Mouse (Mus musculus): ENCODE measurements around the gene Esrrg. TPM values are rescaled to one million over a fixed set of nuclear protein-coding genes. Genes with fewer than 3 reads are reported as not detected.

Gene Esrrg
- polyA plus RNA-seq, 1 experiment from 2014 or later: 28.9 TPM

GRCm38 (mm10) chr1:187800761-187801160, 192.2 kb downstream of the Esrrg start:
- Histone ChIP-seq H3K4me3 (no peak overlapping the region), H3K9ac (no peak overlapping the region), H3K27ac (replicated peaks) (no peak overlapping the region), H3K9me3 (no peaks in the 10 kb centered on the region), H3K4me2 (no peak overlapping the region), H3K27me3 (no peaks in the 10 kb centered on the region), H3K4me1 (replicated peaks) (peaks cover 15% of the 10 kb centered on the region), H3K36me3 (no peaks in the 10 kb centered on the region)
- ATAC-seq (ENCODE audit: low read depth): no peak
- WGBS: 86% methylated on average over 10 of the region's 10 CpGs

GRCm38 (mm10) chr1:187803566-187803965, 195.0 kb downstream of the Esrrg start:
- H3K4me3 ChIP-seq: no peak overlapping the region
- no peaks in the 10 kb centered on the region for H3K9me3 ChIP-seq
- H3K4me1 ChIP-seq (replicated peaks): peaks cover 28% of the 10 kb centered on the region
- no peak overlapping the region for H3K4me2 ChIP-seq
- no peak overlapping the region for H3K27ac ChIP-seq (replicated peaks)
- no peaks in the 10 kb centered on the region for H3K36me3 ChIP-seq
- no peak overlapping the region for H3K9ac ChIP-seq
- 0 out of 2 replicates have a peak, but pooled peaks cover 7% of the 10 kb centered on the region for H3K27me3 ChIP-seq
- 14% methylated on average over 5 of the region's 5 CpGs for WGBS
- no peak for ATAC-seq (ENCODE audit: low read depth)

GRCm38 (mm10) chr1:187803997-187804396, 195.4 kb downstream of the Esrrg start:
- H3K36me3 ChIP-seq: no peaks in the 10 kb centered on the region
- H3K4me2 ChIP-seq: no peak overlapping the region
- no peak overlapping the region for H3K4me3 ChIP-seq
- no peak for ATAC-seq (ENCODE audit: low read depth)
- no peak overlapping the region for H3K9ac ChIP-seq
- 6% methylated on average over 5 of the region's 5 CpGs for WGBS
- H3K9me3 ChIP-seq: no peaks in the 10 kb centered on the region
- H3K27me3 ChIP-seq: peaks cover 8% of the 10 kb centered on the region; the same call in 1 of the 2 replicates
- H3K27ac ChIP-seq (replicated peaks): no peak overlapping the region
- H3K4me1 ChIP-seq (replicated peaks): peaks cover 30% of the 10 kb centered on the region

- WGBS: 78% methylated on average over 6 of the region's 6 CpGs
- Histone ChIP-seq H3K4me1 (replicated peaks) (peaks cover 30% of the 10 kb centered on the region), H3K27ac (replicated peaks) (no peak overlapping the region), H3K4me2 (no peak overlapping the region), H3K9ac (no peak overlapping the region), H3K36me3 (no peaks in the 10 kb centered on the region), H3K27me3 (peaks cover 18% of the 10 kb centered on the region; the same call in 1 of the 2 replicates), H3K9me3 (no peaks in the 10 kb centered on the region), H3K4me3 (no peak overlapping the region)
- ATAC-seq (ENCODE audit: low read depth): no peak
Measured at GRCm38 (mm10) chr1:187805001-187805400, 196.4 kb downstream of the Esrrg start.

- 43% methylated on average over 12 of the region's 12 CpGs for WGBS
- peaks cover 20% of the 10 kb centered on the region for H3K27me3 ChIP-seq
- H3K4me3 ChIP-seq: no peak overlapping the region
- H3K4me1 ChIP-seq (replicated peaks): peaks cover 30% of the 10 kb centered on the region
- 0 out of 2 replicates have a peak, but pooled peaks have one; percentile 32 for ATAC-seq (ENCODE audit: low read depth)
- H3K36me3 ChIP-seq: no peaks in the 10 kb centered on the region
- H3K9ac ChIP-seq: no peak overlapping the region
- H3K27ac ChIP-seq (replicated peaks): no peak overlapping the region
- no peaks in the 10 kb centered on the region for H3K9me3 ChIP-seq
- no peak overlapping the region for H3K4me2 ChIP-seq
Measured at GRCm38 (mm10) chr1:187807477-187808390, 199.1 kb downstream of the Esrrg start.

GRCm38 (mm10) chr1:187808391-187808922, 199.9 kb downstream of the Esrrg start:
- Histone ChIP-seq H3K27ac (replicated peaks) (no peak overlapping the region), H3K4me3 (no peak overlapping the region), H3K36me3 (no peaks in the 10 kb centered on the region), H3K4me1 (replicated peaks) (peaks cover 28% of the 10 kb centered on the region), H3K9ac (no peak overlapping the region), H3K9me3 (no peaks in the 10 kb centered on the region), H3K4me2 (no peak overlapping the region), H3K27me3 (peaks cover 20% of the 10 kb centered on the region)
- ATAC-seq (ENCODE audit: low read depth): no peak
- WGBS: 71% methylated on average over 5 of the region's 5 CpGs

- no peaks in the 10 kb centered on the region for H3K9me3 ChIP-seq
- WGBS: 90% methylated on average over 3 of the region's 3 CpGs
- no peaks in the 10 kb centered on the region for H3K36me3 ChIP-seq
- H3K4me2 ChIP-seq: no peak overlapping the region
- no peak overlapping the region for H3K9ac ChIP-seq
- no peak for ATAC-seq (ENCODE audit: low read depth)
- H3K27me3 ChIP-seq: peaks cover 20% of the 10 kb centered on the region
- H3K4me1 ChIP-seq (replicated peaks): peaks cover 22% of the 10 kb centered on the region
- no peak overlapping the region for H3K27ac ChIP-seq (replicated peaks)
- H3K4me3 ChIP-seq: no peak overlapping the region
Measured at GRCm38 (mm10) chr1:187809546-187809945, 201.0 kb downstream of the Esrrg start.

GRCm38 (mm10) chr1:187819406-187819805, 210.8 kb downstream of the Esrrg start:
- H3K4me1 ChIP-seq (replicated peaks): peaks cover 10% of the 10 kb centered on the region
- no peak overlapping the region for H3K4me2 ChIP-seq
- no peak overlapping the region for H3K4me3 ChIP-seq
- no peaks in the 10 kb centered on the region for H3K27me3 ChIP-seq
- 95% methylated on average over 5 of the region's 5 CpGs for whole genome bisulfite sequencing
- H3K27ac ChIP-seq (replicated peaks): no peak overlapping the region
- H3K36me3 ChIP-seq: no peaks in the 10 kb centered on the region
- no peak for ATAC-seq (ENCODE audit: low read depth)
- H3K9me3 ChIP-seq: no peaks in the 10 kb centered on the region
- H3K9ac ChIP-seq: no peak overlapping the region

- ATAC-seq (ENCODE audit: low read depth): peak; percentile 56; the same call in 1 of the 2 replicates
- H3K9ac ChIP-seq: no peak overlapping the region
- H3K27ac ChIP-seq (replicated peaks): no peak overlapping the region
- H3K36me3 ChIP-seq: no peaks in the 10 kb centered on the region
- WGBS: 45% methylated on average over 13 of the region's 13 CpGs
- H3K4me3 ChIP-seq: no peak overlapping the region
- H3K27me3 ChIP-seq: no peaks in the 10 kb centered on the region
- H3K4me2 ChIP-seq: no peak overlapping the region
- H3K4me1 ChIP-seq (replicated peaks): peaks cover 10% of the 10 kb centered on the region
- H3K9me3 ChIP-seq: no peaks in the 10 kb centered on the region
Measured at GRCm38 (mm10) chr1:187821368-187821811, 212.8 kb downstream of the Esrrg start.

GRCm38 (mm10) chr1:187823351-187823750, 214.8 kb downstream of the Esrrg start:
- Histone ChIP-seq H3K4me3 (no peak overlapping the region), H3K27ac (replicated peaks) (no peak overlapping the region), H3K4me1 (replicated peaks) (peaks cover 10% of the 10 kb centered on the region), H3K36me3 (no peaks in the 10 kb centered on the region), H3K9me3 (no peaks in the 10 kb centered on the region), H3K9ac (no peak overlapping the region), H3K4me2 (no peak overlapping the region), H3K27me3 (no peaks in the 10 kb centered on the region)
- no peak for ATAC-seq (ENCODE audit: low read depth)
- 66% methylated on average over 5 of the region's 5 CpGs for WGBS

- no peak overlapping the region for H3K9ac ChIP-seq
- no peak overlapping the region for H3K4me2 ChIP-seq
- no peaks in the 10 kb centered on the region for H3K9me3 ChIP-seq
- H3K36me3 ChIP-seq: no peaks in the 10 kb centered on the region
- no peak for ATAC-seq (ENCODE audit: low read depth)
- H3K27ac ChIP-seq (replicated peaks): no peak overlapping the region
- H3K4me1 ChIP-seq (replicated peaks): peaks cover 14% of the 10 kb centered on the region
- no peak overlapping the region for H3K4me3 ChIP-seq
- WGBS: 73% methylated on average over 9 of the region's 9 CpGs
- no peaks in the 10 kb centered on the region for H3K27me3 ChIP-seq
Measured at GRCm38 (mm10) chr1:187825421-187826097, 217.0 kb downstream of the Esrrg start.

GRCm38 (mm10) chr1:187826140-187826539, 217.5 kb downstream of the Esrrg start:
- Histone ChIP-seq H3K4me3 (no peak overlapping the region), H3K9me3 (no peaks in the 10 kb centered on the region), H3K4me2 (no peak overlapping the region), H3K36me3 (no peaks in the 10 kb centered on the region), H3K27me3 (no peaks in the 10 kb centered on the region), H3K4me1 (replicated peaks) (peaks cover 11% of the 10 kb centered on the region), H3K9ac (no peak overlapping the region), H3K27ac (replicated peaks) (no peak overlapping the region)
- 85% methylated on average over 1 of the region's 1 CpGs for WGBS
- ATAC-seq (ENCODE audit: low read depth): no peak

Measured in neural tube, embryonic 13.5 days (tissue).